Mouse (Mus musculus) liver, embryonic 13.5 days (tissue): ENCODE data around the gene Rab28. TPM values are rescaled to one million over a fixed set of nuclear protein-coding genes. Genes with fewer than 3 reads are reported as not detected.

ENCODE experiments used
- ATAC-seq: fragments of 200-750 bp; cut with Nextera tagmentation; 2 replicates; pipeline ENCODE4 v1.8.0; 2017; ENCODE audit warnings: low read depth, mild to moderate bottlenecking, moderate number of reproducible peaks, moderate library complexity
- DNase-seq: peaks from one replicate; pipeline ENCODE4 v3.0.0; 2022
- H3K27ac ChIP-seq: fragments of 300-500 bp; sonication (generic); 2 replicates; pipeline ENCODE4 v1.5.1; 2015; ENCODE audit warnings: moderate library complexity, mild to moderate bottlenecking, inconsistent platforms
- H3K27me3 ChIP-seq: fragments of 300-500 bp; sonication (generic); 2 replicates; pipeline ENCODE4 v1.6.1; 2015; ENCODE audit warnings: mild to moderate bottlenecking, inconsistent platforms
- H3K36me3 ChIP-seq: fragments of 300-500 bp; sonication (generic); 2 replicates; pipeline ENCODE4 v1.6.1; 2015; ENCODE audit warnings: mild to moderate bottlenecking, inconsistent platforms
- H3K4me1 ChIP-seq: fragments of 300-500 bp; sonication (generic); replicated peaks from 2 replicates; pipeline ENCODE4 v1.6.1; 2015; ENCODE audit warnings: inconsistent platforms
- H3K4me2 ChIP-seq: fragments of 300-500 bp; sonication (generic); 2 replicates; pipeline ENCODE4 v1.6.1; 2015; ENCODE audit warnings: inconsistent platforms, mild to moderate bottlenecking, moderate library complexity
- H3K4me3 ChIP-seq: fragments of 300-500 bp; sonication (generic); replicated peaks from 2 replicates; pipeline ENCODE4 v1.5.1; 2015; ENCODE audit warnings: mild to moderate bottlenecking, inconsistent platforms
- H3K9ac ChIP-seq: fragments of 300-500 bp; sonication (generic); 2 replicates; pipeline ENCODE4 v1.6.1; 2015; ENCODE audit warnings: mild to moderate bottlenecking, inconsistent platforms
- H3K9me3 ChIP-seq: fragments of 300-500 bp; sonication (generic); replicated peaks from 2 replicates; pipeline ENCODE4 v1.6.1; 2016; ENCODE audit warnings: inconsistent platforms
- WGBS: fragments of 180-500 bp; shearing (Covaris S2); methylation state at CpG from one replicate; pipeline ENCODE4 v1.1.7; 2015; ENCODE audit not compliant: insufficient replicate concordance; 5-methylcytosine and 5-hydroxymethylcytosine counted together
- polyA plus RNA-seq: library from polyadenylated mRNA; unstranded; fragments of >200 nt; fragmentation: Nextera tagmentation; extraction: Ambion mirVana; gene quantifications from 2 replicates; pipeline ENCODE4 v1.2.1, GENCODE M21; 2015

Rab28 gene
- polyA plus RNA-seq, 1 experiment from 2014 or later = 24.1 TPM

GRCm38 (mm10) chr5:41625544-41625943 lies 82.4 kb downstream of the Rab28 start:
- DNase-seq = no peak
- no peak overlapping the region for H3K9ac ChIP-seq
- no peaks in the 10 kb centered on the region for H3K9me3 ChIP-seq
- ATAC-seq = peak; percentile 67; the same call in 1 of the 2 replicates
- no peak overlapping the region for H3K4me3 ChIP-seq
- H3K4me1 ChIP-seq = peaks cover 6% of the 10 kb centered on the region
- no peak overlapping the region for H3K4me2 ChIP-seq
- H3K27ac ChIP-seq = no peak overlapping the region
- H3K36me3 ChIP-seq = no peaks in the 10 kb centered on the region
- WGBS = 41% methylated on average over 7 of the region's 7 CpGs
- no peaks in the 10 kb centered on the region for H3K27me3 ChIP-seq

- ATAC-seq = no peak
- Histone ChIP-seq H3K36me3 (no peaks in the 10 kb centered on the region), H3K4me1 (peaks cover 6% of the 10 kb centered on the region), H3K27me3 (no peaks in the 10 kb centered on the region), H3K27ac (no peak overlapping the region), H3K9me3 (no peaks in the 10 kb centered on the region), H3K9ac (no peak overlapping the region), H3K4me3 (no peak overlapping the region), H3K4me2 (no peak overlapping the region)
- no peak for DNase-seq
- 70% methylated on average over 3 of the region's 3 CpGs for WGBS
These were observed 86.2 kb downstream of the Rab28 start for GRCm38 (mm10) chr5:41621748-41622147.

- DNase-seq = no peak
- no peaks in the 10 kb centered on the region for H3K36me3 ChIP-seq
- no peak overlapping the region for H3K9ac ChIP-seq
- WGBS = 22% methylated on average over 1 of the region's 1 CpGs
- H3K4me3 ChIP-seq = no peak overlapping the region
- no peak for ATAC-seq
- no peak overlapping the region for H3K4me2 ChIP-seq
- no peak overlapping the region for H3K27ac ChIP-seq
- no peaks in the 10 kb centered on the region for H3K27me3 ChIP-seq
- no peaks in the 10 kb centered on the region for H3K9me3 ChIP-seq
- H3K4me1 ChIP-seq = no peaks in the 10 kb centered on the region
These were observed 89.0 kb downstream of the Rab28 start for GRCm38 (mm10) chr5:41618966-41619365.

GRCm38 (mm10) chr5:41610447-41611030 lies 97.4 kb downstream of the Rab28 start:
- Histone ChIP-seq H3K4me2 (no peak overlapping the region), H3K4me3 (no peak overlapping the region), H3K36me3 (no peaks in the 10 kb centered on the region), H3K4me1 (no peaks in the 10 kb centered on the region), H3K27ac (no peak overlapping the region), H3K9ac (no peak overlapping the region), H3K27me3 (no peaks in the 10 kb centered on the region), H3K9me3 (no peaks in the 10 kb centered on the region)
- no peak for ATAC-seq
- 47% methylated on average over 5 of the region's 5 CpGs for WGBS
- DNase-seq = no peak

GRCm38 (mm10) chr5:41596242-41597117 lies 111.5 kb downstream of the Rab28 start:
- H3K27me3 ChIP-seq = no peaks in the 10 kb centered on the region
- no peaks in the 10 kb centered on the region for H3K9me3 ChIP-seq
- H3K27ac ChIP-seq = no peak overlapping the region
- ATAC-seq (no peak), DNase-seq (no peak)
- no peaks in the 10 kb centered on the region for H3K36me3 ChIP-seq
- WGBS = 88% methylated on average over 3 of the region's 3 CpGs
- H3K9ac ChIP-seq = no peak overlapping the region
- H3K4me2 ChIP-seq = no peak overlapping the region
- H3K4me3 ChIP-seq = no peak overlapping the region
- no peaks in the 10 kb centered on the region for H3K4me1 ChIP-seq

GRCm38 (mm10) chr5:41595199-41595598 lies 112.8 kb downstream of the Rab28 start:
- Histone ChIP-seq H3K4me3 (no peak overlapping the region), H3K4me1 (no peaks in the 10 kb centered on the region), H3K9ac (no peak overlapping the region), H3K36me3 (no peaks in the 10 kb centered on the region), H3K9me3 (no peaks in the 10 kb centered on the region), H3K27ac (no peak overlapping the region), H3K4me2 (no peak overlapping the region), H3K27me3 (no peaks in the 10 kb centered on the region)
- 36% methylated on average over 3 of the region's 3 CpGs for WGBS
- DNase-seq (no peak), ATAC-seq (no peak)

GRCm38 (mm10) chr5:41578051-41578450 lies 129.9 kb downstream of the Rab28 start:
- H3K9ac ChIP-seq = no peak overlapping the region
- H3K9me3 ChIP-seq = peaks cover 3% of the 10 kb centered on the region; the same call in 1 of the 2 replicates
- DNase-seq = no peak
- H3K27me3 ChIP-seq = no peaks in the 10 kb centered on the region
- no peaks in the 10 kb centered on the region for H3K36me3 ChIP-seq
- H3K4me2 ChIP-seq = no peak overlapping the region
- no peak overlapping the region for H3K4me3 ChIP-seq
- H3K4me1 ChIP-seq = no peaks in the 10 kb centered on the region
- WGBS = 66% methylated on average over 2 of the region's 2 CpGs
- no peak for ATAC-seq
- H3K27ac ChIP-seq = no peak overlapping the region

Other genes starting within 250 kb of the Rab28 start
- 0.10 TPM in 1 of 2 replicates, not detected in the other for gene Nkx3-2, start 56.3 kb upstream of the Rab28 start, polyA plus RNA-seq
- gene Bod1l, start 136.2 kb upstream of the Rab28 start, polyA plus RNA-seq = 12.3 and 12.5 TPM in 2 replicates